Mouse (Mus musculus) liver, adult 2 months (tissue): Measurements from ENCODE around the gene Kcnb1.

Experiments
- CTCF ChIP-seq: fragments of 200-500 bp; IDR thresholded peaks from 2 replicates; pipeline ENCODE4 v1.5.1; 2011; ENCODE audit warnings: low read depth, low read length, control low read depth
- POLR2A ChIP-seq: fragments of 200-500 bp; IDR thresholded peaks from 2 replicates; pipeline ENCODE4 v1.6.1; 2011; ENCODE audit warnings: low read length, control low read depth; ENCODE audit not compliant: insufficient read depth; ENCODE audit errors: extremely low read depth

DNA sequence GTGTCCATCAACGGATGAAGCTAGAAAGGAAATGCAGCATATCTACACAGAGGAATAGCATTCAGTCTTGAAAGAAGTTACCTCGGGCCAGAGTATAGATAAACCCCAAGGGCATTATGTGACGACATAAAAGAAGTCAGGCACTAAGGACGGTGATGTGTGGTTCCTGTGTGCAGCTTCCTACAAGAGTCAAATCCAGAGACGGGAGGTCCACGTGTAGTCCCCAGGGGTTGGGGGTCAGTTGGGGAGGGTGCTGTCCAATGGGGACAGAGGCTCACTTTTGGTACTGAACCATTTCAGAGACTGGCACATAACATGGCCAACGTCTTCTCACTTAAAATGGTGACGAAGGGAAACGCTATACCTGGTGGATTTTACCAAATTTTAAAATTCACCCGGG lies 10.7 kb downstream of the Kcnb1 start:
- TF ChIP-seq CTCF (no peak), POLR2A (no peak)
